Mouse (Mus musculus): ENCODE measurements around the gene B9d2.

- no peak for TF ChIP-seq MYOD1 (IDR thresholded peaks at IDR 0.05; ENCODE audit: control insufficient read depth in 1 of 3, insufficient read length in 2 of 3, low read depth in 2 of 3)
- no peak for TF ChIP-seq POLR2A (IDR thresholded peaks at IDR 0.05; ENCODE audit: insufficient read length, low read depth)
- TF ChIP-seq CEBPB (IDR thresholded peaks at IDR 0.05; ENCODE audit: insufficient read depth, poor library complexity, severe bottlenecking) = no peak
- no peak for TF ChIP-seq POLR2AphosphoS2 (IDR thresholded peaks at IDR 0.05; ENCODE audit: insufficient read length, low read depth)
- TF ChIP-seq TCF3 (IDR thresholded peaks at IDR 0.05; ENCODE audit: insufficient read length, low read depth) = no peak
- no peak for TF ChIP-seq MAX (IDR thresholded peaks at IDR 0.05; ENCODE audit: low read depth)
- no peak for TF ChIP-seq USF1 (IDR thresholded peaks at IDR 0.05; ENCODE audit: low read depth)
- no peak for TF ChIP-seq MYOG (IDR thresholded peaks at IDR 0.05; ENCODE audit: control insufficient read depth in 1 of 3, insufficient read depth in 1 of 3, insufficient read length in 2 of 3, low read depth in 2 of 3)
- no peak for TF ChIP-seq REST (IDR thresholded peaks at IDR 0.05; ENCODE audit: insufficient read depth, insufficient read length)
- TF ChIP-seq TCF12 (IDR thresholded peaks at IDR 0.05; ENCODE audit: insufficient read depth, poor library complexity, severe bottlenecking) = no peak
- no peak for TF ChIP-seq SRF (IDR thresholded peaks at IDR 0.05; ENCODE audit: control insufficient read depth, insufficient read length, low read depth)
Observed at GRCm38 (mm10) chr7:25657785-25658184, 22.8 kb upstream of the B9d2 start.
